Mouse (Mus musculus): ENCODE data around the gene Echs1.
"Not testable (repeated sequence)": the region's sequence is repeated elsewhere in the genome, so short reads cannot be mapped to it uniquely, and the experiment has no call there.

- not testable (repeated sequence) for TF ChIP-seq ZMIZ1 (IDR thresholded peaks at IDR 0.05; ENCODE audit: low read depth, low read length); CTCF (conservative IDR thresholded peaks at IDR 0.05 in 1 of 2, IDR thresholded peaks at IDR 0.05 in 1 of 2; ENCODE audit: low read depth in 2 of 2, low read length in 2 of 2); POLR2A (IDR thresholded peaks at IDR 0.05; ENCODE audit: low read depth, low read length); SIN3A (IDR thresholded peaks at IDR 0.05; ENCODE audit: low read length); POLR2AphosphoS2 (IDR thresholded peaks at IDR 0.05; ENCODE audit: low read depth, low read length); MAX (IDR thresholded peaks at IDR 0.05; ENCODE audit: low read length); MAFK (IDR thresholded peaks at IDR 0.05; ENCODE audit: insufficient replicate concordance, low read length); MAZ (IDR thresholded peaks at IDR 0.05; ENCODE audit: low read depth, low read length); HCFC1 (IDR thresholded peaks at IDR 0.05; ENCODE audit: low read depth, low read length); ZKSCAN1 (IDR thresholded peaks at IDR 0.05; ENCODE audit: borderline replicate concordance, low read depth, low read length); CHD1 (IDR thresholded peaks at IDR 0.05; ENCODE audit: low read depth, low read length); ZC3H11A (IDR thresholded peaks at IDR 0.05; ENCODE audit: low read depth, low read length); TCF12 (IDR thresholded peaks at IDR 0.05; ENCODE audit: low read depth, low read length)
Observed at GRCm38 (mm10) chr7:140134033-140134432, 17.8 kb upstream of the Echs1 start.

All from CH12.LX (cell line).